Mouse (Mus musculus) left cerebral cortex, postnatal 10 days (tissue): ENCODE results near the gene Tars. TPM values are rescaled to one million over a fixed set of nuclear protein-coding genes. Genes with fewer than 3 reads are reported as not detected.

Source experiments
- DNase-seq, 2 experiments: peaks; one replicate each; pipeline ENCODE4 v3.0.0; 2021 to 2022; ENCODE audit warnings: low spot score in 2 of 2, mixed read lengths in 1 of 2; ENCODE audit errors: extremely low spot score in 1 of 2
- intact Hi-C: fragments of 180-260 bp; cut with DNase I; formaldehyde crosslinking; loops from one replicate; pipeline ENCODE4 v1.15.1; 2025
- total RNA-seq, 2 experiments: library from RNA; stranded (reverse); gene quantifications; 2 replicates each; pipeline ENCODE4 v1.2.3; 2021

Tars gene
- total RNA-seq, 2 experiments from 2014 or later, result 40.4 to 40.9 TPM

DNA sequence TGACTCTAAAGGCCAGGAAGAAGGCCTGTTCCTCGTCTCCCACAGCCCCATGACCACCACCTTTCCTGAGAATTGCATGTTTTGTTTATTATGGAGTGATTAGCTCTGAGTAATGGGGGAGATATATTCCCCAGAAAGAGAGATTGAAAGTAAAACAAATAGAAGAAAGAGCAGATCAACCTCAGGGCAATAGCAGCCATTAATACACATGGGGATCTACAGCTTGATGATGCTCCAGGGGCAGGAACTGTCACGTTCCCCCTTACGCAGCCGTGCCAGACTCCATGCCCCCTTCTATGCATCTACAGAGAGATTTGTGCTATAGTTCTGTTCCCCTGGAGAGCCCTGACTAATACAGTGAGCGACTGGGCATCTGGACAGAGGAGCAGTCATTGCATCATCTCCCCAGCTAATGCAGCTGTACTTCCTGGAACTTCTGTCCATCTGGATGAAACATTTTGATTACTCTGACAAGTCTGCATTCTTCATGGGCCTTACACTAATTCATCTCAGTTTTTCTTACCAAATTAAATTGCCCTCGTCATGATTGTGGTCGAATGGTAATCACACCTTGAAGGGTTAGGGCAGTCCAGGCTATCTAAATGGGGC is 28.9 kb downstream of the Tars start:
- no peak for DNase-seq

DNA sequence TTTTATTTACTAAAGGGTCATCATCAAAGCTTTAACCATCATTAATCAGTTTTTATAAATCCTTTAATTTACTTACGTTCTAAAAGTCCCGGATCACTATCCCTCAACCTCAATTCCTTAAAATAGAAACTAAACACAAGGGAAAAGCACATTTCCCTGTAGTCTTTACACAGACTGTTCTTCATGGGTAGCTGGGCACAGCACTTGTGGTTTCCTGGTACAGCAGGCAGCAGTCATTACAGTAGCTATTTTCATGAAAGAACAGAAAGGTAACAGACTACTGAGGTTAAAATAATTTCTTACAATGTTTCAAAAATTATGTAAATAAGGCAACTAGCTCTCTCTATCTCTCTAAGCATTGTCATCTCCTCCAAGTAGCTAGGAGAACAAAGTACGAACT is 29.9 kb downstream of the Tars start:
- intact Hi-C loops, result no loop called here
- DNase-seq, result no peak

More for the DNA sequence above, 28.9 kb downstream of the Tars start:
- intact Hi-C loops, result no loop called here

DNA sequence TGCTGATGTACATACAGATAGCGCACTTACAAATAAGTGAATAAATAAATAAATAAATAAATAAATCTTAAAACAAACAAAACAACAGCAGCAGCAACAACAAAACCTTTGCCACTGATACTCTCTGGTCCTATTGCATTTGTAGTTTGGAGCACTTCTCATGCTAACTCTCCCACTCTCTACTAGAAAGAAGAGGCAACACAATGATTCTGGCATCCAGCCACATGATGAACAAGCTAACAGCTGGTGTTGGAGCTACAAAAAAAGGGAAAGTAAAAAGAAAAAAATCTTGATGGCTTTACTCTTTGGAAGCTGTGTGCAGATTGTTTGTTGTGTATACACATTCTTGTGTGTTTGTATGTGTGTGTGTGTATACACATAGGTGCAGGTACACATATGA is 34.7 kb downstream of the Tars start:
- DNase-seq, result peak; percentile 53 to 65
- intact Hi-C loops, result no loop called here

DNA sequence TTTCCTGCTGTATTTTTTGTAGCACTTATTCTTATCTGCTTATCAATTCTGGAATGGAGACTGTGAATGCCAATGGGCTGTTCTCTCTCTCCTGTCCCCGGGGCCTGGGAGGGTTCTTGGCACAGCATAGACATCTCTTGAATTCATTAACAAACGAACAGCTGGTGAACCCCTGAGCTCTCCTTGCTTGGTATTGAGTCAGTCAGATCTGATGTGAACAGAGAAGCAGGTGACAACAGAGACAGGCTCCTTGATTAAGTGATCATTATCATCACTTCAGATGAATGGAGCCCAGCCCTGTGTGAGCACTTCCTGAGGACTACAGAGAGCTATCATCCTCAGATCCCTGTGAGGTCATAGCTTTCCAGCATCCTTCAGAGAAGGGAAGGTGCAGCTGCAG is 35.4 kb downstream of the Tars start:
- intact Hi-C loops, result no loop called here
- no peak for DNase-seq

DNA sequence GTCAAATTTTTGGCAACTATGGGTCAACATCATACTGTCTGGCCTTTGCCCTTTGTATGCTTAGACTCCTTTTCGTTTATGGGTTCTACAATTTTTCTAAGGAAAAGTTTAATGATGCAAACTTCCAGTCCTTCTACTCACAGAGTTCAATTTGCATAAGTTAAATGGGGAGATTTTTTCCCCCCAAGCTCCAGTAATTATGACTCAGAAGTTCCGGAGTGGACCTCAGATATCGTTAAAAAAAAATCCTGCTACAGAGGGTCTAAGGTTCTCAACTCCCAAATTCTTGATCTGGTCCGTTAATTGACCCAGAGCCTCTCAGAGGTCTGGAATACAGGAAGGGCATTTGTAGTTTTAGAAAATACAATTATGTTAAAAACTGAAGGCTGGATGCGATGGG is 37.6 kb downstream of the Tars start:
- intact Hi-C loops, result no loop called here

DNA sequence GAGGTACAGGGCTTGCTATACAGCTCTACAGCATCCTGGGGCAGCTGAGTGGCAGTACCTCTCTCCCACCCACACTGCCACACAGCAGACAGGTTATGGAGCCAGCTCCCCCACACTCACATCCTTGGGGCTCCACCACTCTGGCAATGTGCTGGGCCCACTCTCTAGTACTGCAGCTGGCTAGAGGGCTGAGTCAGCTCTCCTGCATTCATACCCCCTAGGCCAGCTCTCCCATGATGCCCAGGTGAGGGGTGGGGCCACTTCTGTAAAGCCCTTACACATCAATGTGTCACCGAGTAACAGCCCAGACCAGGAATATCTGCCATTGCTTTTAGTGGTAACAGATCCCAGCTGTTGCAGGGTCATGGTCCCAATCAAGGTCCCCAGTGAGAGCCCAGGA is 38.6 kb downstream of the Tars start:
- intact Hi-C loops, result no loop called here
- DNase-seq, result no peak

More for the DNA sequence above, 37.6 kb downstream of the Tars start:
- DNase-seq, result no peak

DNA sequence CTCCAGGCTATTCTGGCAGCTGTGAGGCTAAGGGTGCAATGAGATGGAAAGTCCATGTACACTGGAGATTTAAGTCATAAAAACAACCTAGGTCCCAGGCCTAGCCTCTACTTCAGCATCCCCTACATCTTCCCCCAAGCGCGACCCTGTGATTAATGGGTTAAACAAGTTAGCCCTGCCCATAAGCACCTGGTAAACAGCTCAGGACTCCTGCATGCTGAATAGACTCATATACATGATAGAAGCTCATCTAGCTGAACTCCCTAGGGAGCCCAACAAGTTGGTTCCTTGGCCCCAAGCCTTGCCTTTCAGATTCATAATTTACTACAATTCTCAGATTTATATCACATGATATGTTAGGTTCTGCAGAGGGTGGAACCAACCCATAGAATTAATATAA is 42.0 kb downstream of the Tars start:
- DNase-seq, result no peak
- intact Hi-C loops, result no loop called here

DNA sequence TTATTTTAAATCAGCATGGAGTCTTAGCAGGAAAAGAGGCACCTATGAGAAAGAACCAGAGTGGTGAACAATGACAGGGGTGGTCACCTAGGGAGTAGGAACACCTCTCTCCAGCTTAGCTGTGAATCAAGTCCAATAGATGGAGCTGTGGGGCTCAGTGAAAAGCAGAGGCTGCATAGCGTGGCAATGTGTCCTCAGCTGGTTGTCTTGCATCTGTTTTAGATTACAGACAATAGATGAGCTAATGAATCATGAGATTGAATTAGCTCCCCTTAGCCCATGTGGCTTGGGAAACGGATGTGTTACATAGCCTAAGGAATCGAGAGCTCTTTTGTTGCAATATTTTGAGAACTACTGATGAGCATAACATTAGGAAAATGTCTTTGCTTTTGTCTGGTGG is 43.6 kb downstream of the Tars start:
- intact Hi-C loops, result no loop called here

DNA sequence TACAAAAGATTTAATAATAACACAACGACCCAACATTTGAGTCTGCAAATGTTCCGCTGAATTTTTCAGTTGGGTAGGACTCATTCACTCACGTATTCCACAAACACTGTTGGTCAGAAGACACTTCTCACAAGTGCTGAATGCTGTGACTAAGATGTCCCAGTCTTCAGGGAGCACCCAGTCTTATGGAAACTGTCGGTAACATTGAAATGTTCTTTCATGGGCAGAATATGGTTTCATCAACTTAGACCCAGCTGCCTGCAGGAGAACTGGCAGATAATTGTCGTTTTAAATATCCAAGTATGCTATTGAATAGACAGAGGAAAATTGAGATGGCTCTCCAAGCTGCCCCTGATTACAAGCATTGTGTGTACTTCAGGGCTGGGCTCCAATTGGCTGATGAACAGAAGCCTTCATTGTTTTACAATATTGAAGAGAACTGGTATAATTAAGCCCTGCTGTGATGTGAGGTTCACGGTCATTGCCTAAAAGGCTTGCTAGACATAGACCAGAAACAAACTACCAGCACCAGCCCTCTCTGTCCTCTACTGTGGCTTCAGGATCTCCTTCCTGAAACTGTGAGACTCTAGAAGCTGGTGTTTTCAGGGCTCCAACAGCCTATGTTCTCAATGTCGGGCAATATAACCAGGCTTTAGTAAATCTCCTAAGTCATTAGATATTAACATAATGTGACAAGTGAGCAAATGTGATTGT is 59.8 kb downstream of the Tars start:
- peak in 1 of 2 experiments; percentile 11 for DNase-seq
- intact Hi-C loops, result no loop called here

More for the DNA sequence above, 43.6 kb downstream of the Tars start:
- DNase-seq, result no peak
